Comparison of ENCODE assay signal across 15 mouse cellular contexts in the genomic region with DNA sequence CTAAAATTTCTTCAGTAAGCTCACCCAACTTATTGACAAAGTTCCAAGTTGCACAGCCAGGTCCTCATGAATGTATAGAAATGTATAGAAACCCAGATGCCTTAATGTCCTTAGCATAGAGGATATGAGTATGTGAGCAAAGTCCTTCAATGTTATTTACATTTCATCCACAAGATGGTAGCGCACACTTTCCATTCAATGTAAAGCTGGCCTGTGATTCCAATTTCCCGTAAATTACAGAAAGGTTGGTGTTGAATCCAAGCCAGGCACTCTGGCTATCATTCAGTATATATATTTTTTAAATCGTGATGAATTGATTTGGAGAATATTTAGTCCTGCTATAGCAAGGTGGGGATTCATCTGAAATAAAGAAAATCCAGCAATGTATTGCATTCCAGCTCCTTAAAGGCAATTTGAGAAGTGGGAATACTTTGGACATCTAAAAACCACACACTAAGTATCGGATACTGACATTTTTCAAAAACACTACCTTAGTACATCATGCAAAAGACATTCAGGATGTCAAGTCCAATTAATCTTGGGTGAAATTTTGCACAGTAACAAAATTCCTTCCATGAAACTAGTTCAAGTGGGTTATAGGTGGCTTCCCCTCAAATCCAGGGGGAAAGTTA.
DNase-seq lines count a peak whose midpoint lies in the region; ATAC-seq and TF ChIP-seq lines count a peak whose summit lies in the region.
"Had no signal": no experiment of that assay in that cellular context is flagged by ENCODE, and none has a peak within 500 bp of the region (broad histone marks: within the 10 kb centered on the region; RNA-seq: fewer than 3 reads in every experiment).

No protein-coding gene starts in this region.

- H3K27ac ChIP-seq in forebrain, embryonic 14.5 days (ENCODE audit: low read depth, low read length) = no peak overlapping the region
- no peak overlapping the region for H3K27ac ChIP-seq in forebrain, embryonic 16.5 days (ENCODE audit: low read length)
- H3K27ac ChIP-seq in CH12.LX (ENCODE audit: insufficient read depth, low read depth) = no peak overlapping the region
- H3K27ac ChIP-seq in embryonic facial prominence, embryonic 14.5 days (replicated peaks; ENCODE audit: low read depth, low read length) = 0 out of 2 replicates have a peak overlapping the region, but pooled peaks have one; percentile 6
- H3K27ac ChIP-seq: heart, embryonic 15.5 days; kidney, embryonic 15.5 days; lung, embryonic 15.5 days had no signal

- intact Hi-C loops in left cerebral cortex, postnatal 25 days (cut with DNase I) = no loop called here
- intact Hi-C loops in left cerebral cortex, postnatal 4 days (cut with DNase I) = no loop called here

- in situ Hi-C loops in CH12.LX (cut with MboI; ENCODE audit: low pct_ligation_motif_present, low pct_unique_long_range_greater_than_20kb, low sequenced_read_pairs) = loop anchor here (25.0 kb wide), 1 partner anchor 286 kb away; no protein-coding TSS in a partner anchor

- ATAC-seq in forebrain, embryonic 14.5 days = no peak
- no peak for ATAC-seq in forebrain, embryonic 16.5 days
- ATAC-seq in embryonic facial prominence, embryonic 14.5 days (ENCODE audit: low read depth) = peak; percentile 76

- peak; percentile 60 for TF ChIP-seq RAD21 in CH12.LX (IDR thresholded peaks at IDR 0.05; ENCODE audit: low read depth, low read length)

- dilution Hi-C loops in CH12.LX (cut with MboI; ENCODE audit: extremely low pct_ligation_motif_present, extremely low pct_unique_long_range_greater_than_20kb, low sequenced_read_pairs) = no loop called here

- TF ChIP-seq CTCF in CH12.LX (conservative IDR thresholded peaks at IDR 0.05 in 1 of 2, IDR thresholded peaks at IDR 0.05 in 1 of 2; ENCODE audit: low read depth in 2 of 2, low read length in 2 of 2) = peak in 1 of 2 experiments; percentile 44; a peak in 2 of 4 replicates

- H3K9me3 ChIP-seq in forebrain, embryonic 14.5 days (replicated peaks; ENCODE audit: control insufficient read depth, low read length) = no peaks in the 10 kb centered on the region
- H3K9me3 ChIP-seq in forebrain, embryonic 16.5 days (ENCODE audit: control insufficient read depth, low read length) = no peaks in the 10 kb centered on the region
- no peaks in the 10 kb centered on the region for H3K9me3 ChIP-seq in CH12.LX (replicated peaks; ENCODE audit: low read length)
- H3K9me3 ChIP-seq in embryonic facial prominence, embryonic 14.5 days (ENCODE audit: control insufficient read depth, low read length) = no peaks in the 10 kb centered on the region
- H3K9me3 ChIP-seq: heart, embryonic 15.5 days; kidney, embryonic 15.5 days; lung, embryonic 15.5 days had no signal

- H3K27me3 ChIP-seq in forebrain, embryonic 14.5 days (replicated peaks; ENCODE audit: control insufficient read depth, insufficient read depth, low read length) = no peaks in the 10 kb centered on the region
- no peaks in the 10 kb centered on the region for H3K27me3 ChIP-seq in forebrain, embryonic 16.5 days (replicated peaks; ENCODE audit: control insufficient read depth, insufficient read depth, low read length)
- H3K27me3 ChIP-seq in CH12.LX (replicated peaks) = no peaks in the 10 kb centered on the region
- H3K27me3 ChIP-seq in embryonic facial prominence, embryonic 14.5 days (replicated peaks; ENCODE audit: control insufficient read depth, insufficient read depth, low read length) = no peaks in the 10 kb centered on the region
- H3K27me3 ChIP-seq: heart, embryonic 15.5 days; kidney, embryonic 15.5 days; lung, embryonic 15.5 days had no signal

- WGBS in forebrain, embryonic 14.5 days = 71% methylated on average over 4 of the region's 4 CpGs
- WGBS in forebrain, embryonic 16.5 days = 73% methylated on average over 4 of the region's 4 CpGs
- WGBS in embryonic facial prominence, embryonic 14.5 days = 35% methylated on average over 4 of the region's 4 CpGs

- no peaks in the 10 kb centered on the region for H3K79me2 ChIP-seq in CH12.LX (replicated peaks; ENCODE audit: control insufficient read depth, extremely low read depth, insufficient read depth, poor library complexity, severe bottlenecking)

- H3K4me1 ChIP-seq in forebrain, embryonic 14.5 days (ENCODE audit: control insufficient read depth, insufficient read depth, low read length) = no peaks in the 10 kb centered on the region
- no peaks in the 10 kb centered on the region for H3K4me1 ChIP-seq in forebrain, embryonic 16.5 days (replicated peaks; ENCODE audit: control insufficient read depth, insufficient read depth, low read length)
- H3K4me1 ChIP-seq in CH12.LX (ENCODE audit: control insufficient read depth in 1 of 2, insufficient read depth in 2 of 2) = no peaks in the 10 kb centered on the region
- peaks cover 6% of the 10 kb centered on the region; the same call in 1 of the 2 replicates for H3K4me1 ChIP-seq in embryonic facial prominence, embryonic 14.5 days (ENCODE audit: control insufficient read depth, insufficient read depth, low read length)
- H3K4me1 ChIP-seq: heart, embryonic 15.5 days; kidney, embryonic 15.5 days; lung, embryonic 15.5 days had no signal

- no peak overlapping the region for H3K4me2 ChIP-seq in forebrain, embryonic 14.5 days (ENCODE audit: low read length)
- H3K4me2 ChIP-seq in forebrain, embryonic 16.5 days (ENCODE audit: low read length) = no peak overlapping the region
- H3K4me2 ChIP-seq in CH12.LX (ENCODE audit: insufficient read depth, low read depth, poor library complexity, severe bottlenecking) = no peak overlapping the region
- no peak overlapping the region for H3K4me2 ChIP-seq in embryonic facial prominence, embryonic 14.5 days (ENCODE audit: low read depth, low read length)
- H3K4me2 ChIP-seq: heart, embryonic 15.5 days; kidney, embryonic 15.5 days; lung, embryonic 15.5 days had no signal

- TF ChIP-seq POLR2A in CH12.LX (IDR thresholded peaks at IDR 0.05; ENCODE audit: low read depth, low read length) = no peak

- no peak for TF ChIP-seq EP300 in CH12.LX (IDR thresholded peaks at IDR 0.05; ENCODE audit: low read length)

- peak; percentile 45 for DNase-seq in forebrain, embryonic 14.5 days (ENCODE audit: low spot score)
- peak; percentile 5 to 9 for DNase-seq in left cerebral cortex, postnatal 25 days (ENCODE audit: low spot score in 2 of 2)
- DNase-seq in left cerebral cortex, postnatal 4 days = no peak
- no peak for DNase-seq in CH12.LX (ENCODE audit: extremely low read depth)
- peak; percentile 84 for DNase-seq in embryonic facial prominence, embryonic 14.5 days (ENCODE audit: low spot score)
- no peak for DNase-seq in urinary bladder, postnatal 4 days (ENCODE audit: low spot score in 2 of 2)
- DNase-seq in urinary bladder, postnatal 36 days (ENCODE audit: low spot score in 2 of 2) = no peak
- DNase-seq: adrenal gland, postnatal 14 days; B cell, adult 2 months; cerebellum, adult 8-10 months; gastrocnemius, postnatal 36 days had no signal

- H3K4me3 ChIP-seq in forebrain, embryonic 14.5 days (ENCODE audit: low read depth, low read length) = no peak overlapping the region
- no peak overlapping the region for H3K4me3 ChIP-seq in forebrain, embryonic 16.5 days (replicated peaks; ENCODE audit: low read length)
- no peak overlapping the region for H3K4me3 ChIP-seq in CH12.LX (replicated peaks in 1 of 3; ENCODE audit: low read depth in 2 of 3, low read length in 2 of 3, poor library complexity in 1 of 3)
- H3K4me3 ChIP-seq in embryonic facial prominence, embryonic 14.5 days (ENCODE audit: low read depth, low read length) = no peak overlapping the region
- H3K4me3 ChIP-seq: heart, embryonic 15.5 days; kidney, embryonic 15.5 days; lung, embryonic 15.5 days had no signal

- no peaks in the 10 kb centered on the region for H3K36me3 ChIP-seq in forebrain, embryonic 14.5 days (ENCODE audit: control insufficient read depth, insufficient read depth, low read length)
- no peaks in the 10 kb centered on the region for H3K36me3 ChIP-seq in forebrain, embryonic 16.5 days (ENCODE audit: control insufficient read depth, insufficient read depth)
- H3K36me3 ChIP-seq in CH12.LX (replicated peaks in 1 of 2; ENCODE audit: control insufficient read depth in 1 of 2, insufficient read depth in 1 of 2, low read length in 1 of 2) = no peaks in the 10 kb centered on the region
- no peaks in the 10 kb centered on the region for H3K36me3 ChIP-seq in embryonic facial prominence, embryonic 14.5 days (ENCODE audit: control insufficient read depth, insufficient read depth, low read length)
- H3K36me3 ChIP-seq: heart, embryonic 15.5 days; kidney, embryonic 15.5 days; lung, embryonic 15.5 days had no signal

- no peak overlapping the region for H3K9ac ChIP-seq in forebrain, embryonic 14.5 days (ENCODE audit: low read length)
- H3K9ac ChIP-seq in forebrain, embryonic 16.5 days (replicated peaks; ENCODE audit: low read depth, low read length) = no peak overlapping the region
- no peak overlapping the region for H3K9ac ChIP-seq in CH12.LX (ENCODE audit: insufficient read depth, low read depth)
- H3K9ac ChIP-seq in embryonic facial prominence, embryonic 14.5 days (ENCODE audit: low read depth, low read length) = no peak overlapping the region
- H3K9ac ChIP-seq: heart, embryonic 15.5 days; kidney, embryonic 15.5 days; lung, embryonic 15.5 days had no signal

TF ChIP-seq in CH12.LX, 34 proteins besides CTCF, POLR2A, EP300 and RAD21:
- TF ChIP-seq SMC3 (IDR thresholded peaks at IDR 0.05; ENCODE audit: low read depth, low read length) (peak; percentile 35), MEF2A (IDR thresholded peaks at IDR 0.05; ENCODE audit: borderline replicate concordance, low read depth, low read length) (no peak), E2F4 (IDR thresholded peaks at IDR 0.05; ENCODE audit: insufficient replicate concordance, low read depth, low read length) (no peak)

Comparison
In these comparisons a context has a peak if more than half of its experiments do, and no peak if none do; other contexts are left out.
1. DNase-seq: peak in forebrain, embryonic 14.5 days (single experiment), left cerebral cortex, postnatal 25 days (2 of 2) and embryonic facial prominence, embryonic 14.5 days (single experiment); none in left cerebral cortex, postnatal 4 days (single experiment), CH12.LX (single experiment), urinary bladder, postnatal 4 days (0 of 2) and urinary bladder, postnatal 36 days (0 of 2).